Mouse (Mus musculus) ES-E14 (cell line): ENCODE data around the gene Hectd3. TPM values are rescaled to one million over a fixed set of nuclear protein-coding genes. Genes with fewer than 3 reads are reported as not detected.

ENCODE experiments used
- DNase-seq: peaks from one replicate; pipeline ENCODE4 v3.0.0-alpha.2; 2013; ENCODE audit warnings: low read depth, low spot score
- H3K27ac ChIP-seq: 2 replicates; pipeline ENCODE4 v1.5.1; 2012; ENCODE audit warnings: low read depth, mild to moderate bottlenecking, low read length, moderate library complexity, mixed read lengths; ENCODE audit not compliant: poor library complexity, insufficient read depth, severe bottlenecking
- H3K36me3 ChIP-seq: 2 replicates; pipeline ENCODE4 v1.6.1; 2012; ENCODE audit warnings: mild to moderate bottlenecking, low read length, moderate library complexity, mixed read lengths; ENCODE audit not compliant: control insufficient read depth, poor library complexity, insufficient read depth, severe bottlenecking
- H3K4me1 ChIP-seq, 2 experiments: fragments of 150-350 bp in 1 of 2; sonication (generic) in 1 of 2; 2 replicates each; pipeline ENCODE4 v1.6.1; 2012; ENCODE audit warnings: low read length in 2 of 2, mild to moderate bottlenecking in 1 of 2, mixed read lengths in 1 of 2; ENCODE audit not compliant: control insufficient read depth in 2 of 2, insufficient read depth in 2 of 2, poor library complexity in 1 of 2
- H3K4me3 ChIP-seq, 2 experiments: fragments of 150-350 bp in 1 of 2; sonication (generic) in 1 of 2; 2 replicates each; pipeline ENCODE4 v1.5.1; 2012; ENCODE audit warnings: low read length in 2 of 2, low read depth in 1 of 2, mild to moderate bottlenecking in 1 of 2, mixed read lengths in 1 of 2; ENCODE audit not compliant: insufficient read depth in 1 of 2, poor library complexity in 1 of 2, severe bottlenecking in 1 of 2
- H3K9ac ChIP-seq: 2 replicates; pipeline ENCODE4 v1.6.1; 2012; ENCODE audit warnings: low read depth, mild to moderate bottlenecking, low read length, mixed read lengths; ENCODE audit not compliant: poor library complexity, insufficient read depth, severe bottlenecking
- H3K9me3 ChIP-seq: fragments of 150-350 bp; sonication (generic); 2 replicates; pipeline ENCODE4 v1.6.1; 2012; ENCODE audit warnings: low read depth, mild to moderate bottlenecking, low read length; ENCODE audit not compliant: control insufficient read depth, insufficient read depth
- CHD2 ChIP-seq: IDR thresholded peaks from 2 replicates; pipeline ENCODE4 v1.6.1; 2014; ENCODE audit warnings: mild to moderate bottlenecking, low read depth, low read length, inconsistent platforms
- HCFC1 ChIP-seq: IDR thresholded peaks from 2 replicates; pipeline ENCODE4 v1.6.1; 2012; ENCODE audit warnings: low read length, inconsistent platforms, borderline replicate concordance; ENCODE audit not compliant: insufficient read depth
- MAFK ChIP-seq: IDR thresholded peaks from 2 replicates; pipeline ENCODE4 v1.6.1; 2014; ENCODE audit warnings: mild to moderate bottlenecking, low read depth, low read length, inconsistent platforms; ENCODE audit not compliant: insufficient read depth
- ZC3H11A ChIP-seq: IDR thresholded peaks from 2 replicates; pipeline ENCODE4 v1.6.1; 2012; ENCODE audit warnings: low read depth, mild to moderate bottlenecking, inconsistent platforms, low read length, borderline replicate concordance
- ZNF384 ChIP-seq: IDR thresholded peaks from 2 replicates; pipeline ENCODE4 v1.6.1; 2012; ENCODE audit warnings: low read depth, low read length, inconsistent platforms
- in situ Hi-C, 2 experiments: fragments of 600-800 bp; cut with MboI; formaldehyde crosslinking; loops; one replicate each; pipeline ENCODE4 v1.15.1; 2025; ENCODE audit warnings: low sequenced_read_pairs in 2 of 2, inconsistent platforms in 1 of 2; ENCODE audit not compliant: unreplicated experiment in 2 of 2
- total RNA-seq: library from RNA; depleted of rRNA; stranded (reverse); fragments of 300-350 nt; gene quantifications from 2 replicates; pipeline ENCODE4 v1.2.3, GENCODE M21; 2012

The Hectd3 gene
- total RNA-seq, 1 experiment, result 14.8 TPM

GRCm38 (mm10) chr4:117018327-117018726 is 23.2 kb downstream of the Hectd3 start:
- Histone ChIP-seq H3K36me3 (peaks cover 7% of the 10 kb centered on the region), H3K4me1 (peaks cover 4 to 6% of the 10 kb centered on the region in 2 experiments; a peak in 3 of 4 replicates), H3K4me3 (no peak overlapping the region), H3K9ac (no peak overlapping the region), H3K27ac (no peak overlapping the region), H3K9me3 (no peaks in the 10 kb centered on the region)
- TF ChIP-seq ZC3H11A (no peak), HCFC1 (no peak), ZNF384 (no peak), CHD2 (no peak), MAFK (no peak)
- in situ Hi-C loops, result no loop called here
- DNase-seq, result no peak

DNA sequence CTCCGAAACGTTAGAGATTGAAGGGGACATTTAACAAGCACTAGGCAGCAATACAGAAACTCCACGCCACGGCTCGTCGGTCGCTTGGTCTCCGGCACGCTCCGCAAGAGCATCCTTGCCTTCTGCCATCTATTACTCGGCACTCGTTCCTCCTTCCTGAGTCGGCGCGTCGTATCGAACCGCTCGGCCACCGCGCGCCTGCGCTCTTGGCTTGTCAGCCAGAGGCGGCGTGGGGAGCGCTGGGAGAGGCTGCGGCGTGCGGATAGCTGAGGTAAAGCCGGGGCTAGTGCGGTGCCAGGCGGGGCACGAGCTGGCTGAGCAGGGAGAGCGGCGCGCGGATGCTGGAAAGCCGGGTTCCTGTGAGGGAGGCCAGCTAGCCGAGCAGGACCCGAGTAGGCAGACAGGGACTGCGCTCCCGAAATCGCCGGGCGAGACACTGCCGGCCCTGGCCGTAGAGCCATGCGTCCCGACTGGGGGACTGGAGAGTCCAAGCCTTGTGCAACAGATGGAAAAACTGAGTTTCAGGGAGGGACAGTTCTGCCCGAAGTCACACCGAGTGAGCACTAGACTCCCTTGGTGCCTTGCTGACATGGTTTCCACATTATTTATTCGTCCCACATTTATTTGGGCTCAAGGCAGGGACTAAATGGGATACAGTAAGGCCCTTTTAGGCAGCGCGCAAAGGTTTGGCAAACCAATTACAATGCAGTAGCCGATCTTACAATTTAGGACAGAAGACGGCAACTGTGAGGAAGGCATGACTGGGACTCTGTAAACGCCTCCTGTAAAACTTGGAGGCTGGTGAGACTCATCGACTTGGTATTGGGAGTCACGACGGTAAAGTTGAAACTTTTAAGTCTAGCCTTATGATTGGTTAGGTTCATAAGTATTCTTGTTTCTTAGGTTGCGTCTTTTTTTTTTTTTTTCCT is 24.4 kb downstream of the Hectd3 start, which contains the start of gene Eif2b3:
TSS of gene Eif2b3 (plus strand) at position 197 of the 929 bp plus-strand sequence.
- peaks cover 7% of the 10 kb centered on the region for H3K36me3 ChIP-seq
- peak within 1 kb of the TSS; percentile 98 for H3K9ac ChIP-seq
- H3K4me3 ChIP-seq, result peak within 1 kb of the TSS; percentile 94 to 97
- DNase-seq, result peak; percentile 91
- no peaks in the 10 kb centered on the region for H3K9me3 ChIP-seq
- no peak within 1 kb of the TSS for H3K27ac ChIP-seq
- H3K4me1 ChIP-seq, result peaks cover 2 to 3% of the 10 kb centered on the region in 2 experiments; a peak in 1 of 4 replicates
- TF ChIP-seq CHD2 (no peak), ZNF384 (no peak), ZC3H11A (no peak), HCFC1 (peak; percentile 82), MAFK (no peak)
- in situ Hi-C loops, result no loop called here

DNA sequence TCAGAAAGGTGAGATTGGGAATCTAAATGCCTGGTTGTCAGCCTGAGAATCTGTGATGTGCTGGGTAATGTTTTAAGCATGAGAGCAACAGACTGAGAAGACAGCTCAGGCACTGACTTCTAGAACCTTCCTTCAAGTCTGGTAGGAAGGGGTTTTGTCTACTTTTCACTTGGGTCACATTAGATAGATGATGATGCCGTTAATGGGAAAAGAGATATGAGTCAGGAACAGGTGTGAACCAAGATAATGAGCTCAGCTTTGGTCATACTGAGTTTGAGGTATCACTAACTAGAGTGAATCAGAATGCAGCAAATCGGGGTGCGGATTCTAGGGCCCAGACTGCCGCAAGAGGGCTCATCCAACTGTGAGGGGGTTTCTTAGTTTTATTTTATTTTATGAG is 28.4 kb downstream of the Hectd3 start:
- H3K4me1 ChIP-seq, result peaks cover 2 to 3% of the 10 kb centered on the region in 2 experiments; a peak in 1 of 4 replicates
- in situ Hi-C loops, result no loop called here
- H3K9me3 ChIP-seq, result no peaks in the 10 kb centered on the region
- no peak overlapping the region for H3K27ac ChIP-seq
- no peak overlapping the region for H3K9ac ChIP-seq
- TF ChIP-seq HCFC1, result no peak
- TF ChIP-seq ZC3H11A, result no peak
- TF ChIP-seq MAFK, result no peak
- no peak for TF ChIP-seq CHD2
- TF ChIP-seq ZNF384, result no peak
- no peak overlapping the region for H3K4me3 ChIP-seq
- no peak for DNase-seq
- peaks cover 9% of the 10 kb centered on the region for H3K36me3 ChIP-seq

GRCm38 (mm10) chr4:117031105-117031504 is 36.0 kb downstream of the Hectd3 start:
- H3K9me3 ChIP-seq, result no peaks in the 10 kb centered on the region
- H3K9ac ChIP-seq, result no peak overlapping the region
- no peak overlapping the region for H3K27ac ChIP-seq
- DNase-seq, result no peak
- in situ Hi-C loops, result no loop called here
- no peaks in the 10 kb centered on the region for H3K4me1 ChIP-seq
- peaks cover 3% of the 10 kb centered on the region for H3K36me3 ChIP-seq
- no peak overlapping the region for H3K4me3 ChIP-seq
- TF ChIP-seq ZC3H11A (no peak), MAFK (no peak), ZNF384 (no peak), HCFC1 (no peak), CHD2 (no peak)
